Mouse (Mus musculus) heart, adult 2 months (tissue): ENCODE measurements around the gene Snca. TPM values are rescaled to one million over a fixed set of nuclear protein-coding genes. Genes with fewer than 3 reads are reported as not detected.

Experiments
- DNase-seq, 2 experiments: peaks; one replicate each; pipeline ENCODE4 v3.0.0; 2021
- H3K27ac ChIP-seq: fragments of 200-600 bp; 2 replicates; pipeline ENCODE4 v1.8.1; 2022
- H3K27me3 ChIP-seq: fragments of 200-500 bp; 2 replicates; pipeline ENCODE4 v1.6.1; 2012; ENCODE audit warnings: mild to moderate bottlenecking, low read length, inconsistent platforms, mixed read lengths; ENCODE audit not compliant: control insufficient read depth, insufficient read depth
- H3K36me3 ChIP-seq: fragments of 200-500 bp; 2 replicates; pipeline ENCODE4 v1.6.1; 2012; ENCODE audit warnings: low read length, inconsistent platforms; ENCODE audit not compliant: control insufficient read depth, insufficient read depth
- H3K4me1 ChIP-seq: fragments of 200-500 bp; 2 replicates; pipeline ENCODE4 v1.6.1; 2011; ENCODE audit warnings: low read length; ENCODE audit not compliant: control insufficient read depth, insufficient read depth
- H3K4me3 ChIP-seq: fragments of 200-600 bp; 2 replicates; pipeline ENCODE4 v1.8.1; 2022
- H3K79me2 ChIP-seq: fragments of 200-500 bp; replicated peaks from 2 replicates; pipeline ENCODE4 v1.6.1; 2012; ENCODE audit warnings: mild to moderate bottlenecking, inconsistent platforms, low read length, moderate library complexity, mixed read lengths; ENCODE audit not compliant: control insufficient read depth, insufficient read depth
- H3K9ac ChIP-seq: fragments of 200-500 bp; 2 replicates; pipeline ENCODE4 v1.6.1; 2012; ENCODE audit warnings: low read depth, mild to moderate bottlenecking, control low read depth, inconsistent platforms, low read length, mixed read lengths
- CTCF ChIP-seq: fragments of 200-600 bp; IDR thresholded peaks from 2 replicates; pipeline ENCODE4 v1.8.1; 2022; ENCODE audit warnings: antibody characterized with exemption, mild to moderate bottlenecking, moderate library complexity
- EP300 ChIP-seq: fragments of 200-500 bp; IDR thresholded peaks from 2 replicates; pipeline ENCODE4 v1.6.1; 2011; ENCODE audit warnings: low read depth, low read length, control low read depth; ENCODE audit not compliant: insufficient read depth
- POLR2A ChIP-seq: fragments of 200-500 bp; IDR thresholded peaks from 2 replicates; pipeline ENCODE4 v1.6.1; 2011; ENCODE audit warnings: mild to moderate bottlenecking, low read depth, low read length, control low read depth; ENCODE audit not compliant: insufficient read depth
- WGBS: fragments of 180-500 bp; shearing (Covaris S2); methylation state at CpG from one replicate; pipeline ENCODE4 v1.1.7; 2018; 5-methylcytosine and 5-hydroxymethylcytosine counted together
- intact Hi-C: fragments of 180-260 bp; cut with DNase I; formaldehyde crosslinking; loops from one replicate; pipeline ENCODE4 v1.15.1; 2025
- long read RNA-seq: library from polyadenylated mRNA; stranded (forward); transcript quantifications from one replicate; pipeline ENCODE4 v2.0.0, GENCODE M21; 2021
- polyA plus RNA-seq: library from polyadenylated mRNA; depleted of rRNA; stranded (reverse); fragments of >200 nt; gene quantifications from 2 replicates; pipeline ENCODE4 v1.2.3, GENCODE M21; 2012; rRNA removed
- total RNA-seq, 2 experiments: library from RNA; stranded (reverse); gene quantifications; 2 replicates each; pipeline ENCODE4 v1.2.3; 2021

Snca gene
- 10 to 100 TPM; 11.6 to 97.1 TPM for total RNA-seq
- polyA plus RNA-seq: 8.3 and 43.1 TPM in 2 replicates
- long read RNA-seq, transcript Snca-201 (6 exons, 1,280 nt): major isoform, 23 of 27 reads
- long read RNA-seq, partial matches to known transcripts: 0 of 27 reads
- long read RNA-seq, other reads (novel, unspliced or antisense): 0 of 27 reads

DNA sequence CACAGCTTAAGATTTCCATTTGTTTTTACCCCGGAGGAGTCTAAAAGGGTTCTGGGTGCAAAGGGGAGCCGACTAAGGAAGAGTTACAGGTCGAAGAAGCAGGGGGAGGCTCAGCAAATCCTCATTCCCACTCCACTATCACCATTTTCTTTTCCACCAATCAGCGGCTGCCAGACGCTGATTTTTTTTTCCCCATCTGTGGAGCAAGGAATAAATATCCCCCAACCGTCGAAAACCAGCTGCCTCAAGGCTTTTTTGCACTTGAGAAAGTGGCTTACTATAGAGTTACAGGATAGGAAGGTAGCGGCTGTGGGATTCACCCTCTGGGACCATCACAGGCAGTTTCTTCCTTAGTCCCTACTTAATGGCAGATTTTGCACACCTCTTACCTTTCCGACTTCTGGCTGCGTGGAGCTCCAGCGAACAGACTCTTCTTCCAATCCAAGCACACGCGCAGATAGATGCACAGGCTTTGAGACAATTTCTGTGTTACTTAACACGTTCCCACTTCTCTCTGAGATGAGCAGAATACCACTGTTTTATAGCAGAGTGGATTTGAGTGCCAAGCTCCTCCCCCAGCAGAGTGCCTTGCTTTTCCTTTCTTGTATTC lies at the start of gene Snca:
Gene Snca (minus strand): TSS at position 574 of the 610 bp plus-strand sequence.
- intact Hi-C loops: no loop called here
- 3% methylated on average over 14 of the region's 14 CpGs for WGBS
- no peak within 1 kb of the TSS for H3K27ac ChIP-seq
- H3K4me3 ChIP-seq: peak within 1 kb of the TSS; percentile 23; the same call in 1 of the 2 replicates
- no peaks in the 10 kb centered on the region for H3K27me3 ChIP-seq
- H3K4me1 ChIP-seq: no peaks in the 10 kb centered on the region
- H3K9ac ChIP-seq: peak within 1 kb of the TSS; percentile 3; the same call in 1 of the 2 replicates
- no peaks in the 10 kb centered on the region for H3K36me3 ChIP-seq
- TF ChIP-seq POLR2A (no peak), EP300 (no peak), CTCF (no peak)
- no peak for DNase-seq
- H3K79me2 ChIP-seq: no peaks in the 10 kb centered on the region

- DNase-seq: no peak
- Histone ChIP-seq H3K27me3 (no peaks in the 10 kb centered on the region), H3K79me2 (no peaks in the 10 kb centered on the region), H3K36me3 (no peaks in the 10 kb centered on the region), H3K9ac (no peak overlapping the region), H3K4me1 (no peaks in the 10 kb centered on the region), H3K27ac (no peak overlapping the region), H3K4me3 (no peak overlapping the region)
- WGBS: 58% methylated on average over 1 of the region's 1 CpGs
- TF ChIP-seq POLR2A: no peak
- no peak for TF ChIP-seq EP300
- no peak for TF ChIP-seq CTCF
- intact Hi-C loops: no loop called here
Measured at GRCm38 (mm10) chr6:60870126-60870525, 40.5 kb upstream of the Snca start.

DNA sequence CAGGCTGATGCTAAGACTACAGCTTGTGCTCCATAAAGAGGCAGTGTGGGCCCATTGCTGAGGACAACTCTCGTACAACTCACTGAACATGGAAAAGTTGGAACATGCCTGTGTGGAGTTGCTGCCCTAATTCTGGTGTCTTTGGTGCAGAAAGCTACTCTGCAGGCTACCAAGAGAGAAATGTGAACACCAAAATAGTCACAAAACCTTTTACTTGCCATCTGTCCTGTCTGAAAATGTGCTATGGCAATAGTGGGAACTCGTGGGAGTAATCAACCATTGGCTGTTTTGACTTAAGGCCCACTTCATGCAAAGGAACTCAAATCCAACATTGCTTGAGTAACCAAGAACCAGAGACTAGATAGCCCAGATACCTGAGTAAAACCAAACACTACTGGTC lies 26.9 kb upstream of the Snca start:
- intact Hi-C loops: no loop called here
- H3K4me3 ChIP-seq: no peak overlapping the region
- H3K79me2 ChIP-seq: no peaks in the 10 kb centered on the region
- H3K4me1 ChIP-seq: no peaks in the 10 kb centered on the region
- WGBS: 51% methylated on average over 2 of the region's 2 CpGs
- no peak for DNase-seq
- no peaks in the 10 kb centered on the region for H3K27me3 ChIP-seq
- no peak overlapping the region for H3K27ac ChIP-seq
- TF ChIP-seq CTCF: no peak
- TF ChIP-seq EP300: no peak
- TF ChIP-seq POLR2A: no peak
- no peaks in the 10 kb centered on the region for H3K36me3 ChIP-seq
- H3K9ac ChIP-seq: no peak overlapping the region

GRCm38 (mm10) chr6:60851690-60852089 lies 22.0 kb upstream of the Snca start:
- Histone ChIP-seq H3K27me3 (no peaks in the 10 kb centered on the region), H3K27ac (no peak overlapping the region), H3K9ac (no peak overlapping the region), H3K4me3 (no peak overlapping the region), H3K4me1 (no peaks in the 10 kb centered on the region), H3K36me3 (no peaks in the 10 kb centered on the region), H3K79me2 (no peaks in the 10 kb centered on the region)
- DNase-seq: no peak
- 81% methylated on average over 2 of the region's 2 CpGs for WGBS
- intact Hi-C loops: no loop called here
- TF ChIP-seq CTCF: no peak
- no peak for TF ChIP-seq POLR2A
- no peak for TF ChIP-seq EP300

- TF ChIP-seq POLR2A (no peak), CTCF (no peak)
- no peaks in the 10 kb centered on the region for H3K27me3 ChIP-seq
- no peaks in the 10 kb centered on the region for H3K79me2 ChIP-seq
- H3K36me3 ChIP-seq: no peaks in the 10 kb centered on the region
- peak overlapping the region; percentile 23; the same call in 1 of the 2 replicates for H3K4me3 ChIP-seq
- DNase-seq: peak in 1 of 2 experiments; percentile 9
- no peaks in the 10 kb centered on the region for H3K4me1 ChIP-seq
- whole genome bisulfite sequencing: under 1% methylated on average over 35 of the region's 35 CpGs
- no peak overlapping the region for H3K27ac ChIP-seq
- peak overlapping the region; percentile 3; the same call in 1 of the 2 replicates for H3K9ac ChIP-seq
- intact Hi-C loops: no loop called here
Measured at GRCm38 (mm10) chr6:60828429-60829264, 1.0 kb downstream of the Snca start.

GRCm38 (mm10) chr6:60828047-60828428 lies 1.6 kb downstream of the Snca start:
- no peaks in the 10 kb centered on the region for H3K79me2 ChIP-seq
- intact Hi-C loops: no loop called here
- 58% methylated on average over 1 of the region's 1 CpGs for WGBS
- H3K4me3 ChIP-seq: no peak overlapping the region
- no peak overlapping the region for H3K9ac ChIP-seq
- H3K4me1 ChIP-seq: no peaks in the 10 kb centered on the region
- no peak for TF ChIP-seq EP300
- no peak for TF ChIP-seq CTCF
- TF ChIP-seq POLR2A: no peak
- no peak overlapping the region for H3K27ac ChIP-seq
- H3K27me3 ChIP-seq: no peaks in the 10 kb centered on the region
- H3K36me3 ChIP-seq: no peaks in the 10 kb centered on the region
- DNase-seq: no peak
